Mouse (Mus musculus) left cerebral cortex, postnatal 14 days (tissue): Measurements from ENCODE around the gene 9130230L23Rik. TPM values are rescaled to one million over a fixed set of nuclear protein-coding genes. Genes with fewer than 3 reads are reported as not detected.

ENCODE experiments used
- DNase-seq, 2 experiments: peaks; one replicate each; pipeline ENCODE4 v3.0.0; 2021 to 2022; ENCODE audit warnings: low spot score in 2 of 2, mixed read lengths in 1 of 2
- intact Hi-C: fragments of 180-260 bp; cut with DNase I; formaldehyde crosslinking; loops from one replicate; pipeline ENCODE4 v1.15.1; 2025
- total RNA-seq, 2 experiments: library from RNA; stranded (reverse); gene quantifications; 2 replicates each; pipeline ENCODE4 v1.2.3; 2021

9130230L23Rik gene
- total RNA-seq, 2 experiments from 2014 or later = not detected

- intact Hi-C loops = loop anchor here (5.0 kb wide), 2 partner anchors 131 to 196 kb away; partner anchors contain the start of gene N4bp2
- peak; percentile 62 to 63 for DNase-seq
Observed at GRCm38 (mm10) chr5:65958597-65958996, 45.5 kb downstream of the 9130230L23Rik start.

GRCm38 (mm10) chr5:65956144-65957008 lies 47.7 kb downstream of the 9130230L23Rik start:
- intact Hi-C loops = loop anchor here (5.0 kb wide), 2 partner anchors 129 to 194 kb away; partner anchors contain the start of gene N4bp2

DNA sequence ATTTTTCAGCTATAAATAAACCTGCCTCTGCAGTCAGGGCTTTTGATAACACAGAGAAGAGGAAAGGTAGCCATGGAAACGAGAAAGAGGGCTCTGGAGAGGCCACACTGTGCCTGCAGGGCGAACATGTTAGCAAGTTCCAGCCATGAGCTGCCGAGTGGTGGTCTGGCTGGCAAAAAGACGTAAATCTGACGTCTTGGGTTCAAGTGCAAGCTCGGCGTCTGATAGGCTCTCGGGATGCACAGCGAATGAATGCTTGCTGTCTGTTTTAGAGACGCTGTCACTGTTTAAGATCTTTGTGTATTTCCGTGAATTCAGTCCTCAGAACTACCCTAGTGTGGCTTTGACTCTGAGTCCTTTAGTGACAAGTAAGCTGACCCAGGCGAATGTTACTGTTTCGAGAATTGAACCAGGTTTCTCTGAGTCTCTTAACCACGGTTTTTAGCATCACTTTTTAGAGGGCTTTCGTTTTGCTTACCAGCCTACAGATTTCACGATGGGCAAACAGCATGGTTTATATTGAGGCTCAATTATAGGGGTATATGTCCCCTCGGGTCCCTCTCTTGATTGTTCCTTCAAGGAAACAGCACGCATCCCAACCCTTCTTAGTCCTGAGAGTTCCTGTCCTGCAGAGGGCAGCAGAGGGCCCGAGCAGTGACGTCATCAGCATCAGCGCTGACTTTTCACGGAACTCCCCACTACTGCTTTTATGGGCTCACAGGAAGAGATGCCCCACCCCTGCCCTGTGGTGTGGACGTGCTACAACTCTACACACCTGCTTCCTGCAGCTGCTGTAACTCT lies 48.5 kb downstream of the 9130230L23Rik start:
- peak; percentile 81 to 83 for DNase-seq
- intact Hi-C loops = loop anchor here (5.0 kb wide), 2 partner anchors 128 to 193 kb away; partner anchors contain the start of gene N4bp2

More at GRCm38 (mm10) chr5:65956144-65957008, 47.7 kb downstream of the 9130230L23Rik start:
- no peak for DNase-seq

DNA sequence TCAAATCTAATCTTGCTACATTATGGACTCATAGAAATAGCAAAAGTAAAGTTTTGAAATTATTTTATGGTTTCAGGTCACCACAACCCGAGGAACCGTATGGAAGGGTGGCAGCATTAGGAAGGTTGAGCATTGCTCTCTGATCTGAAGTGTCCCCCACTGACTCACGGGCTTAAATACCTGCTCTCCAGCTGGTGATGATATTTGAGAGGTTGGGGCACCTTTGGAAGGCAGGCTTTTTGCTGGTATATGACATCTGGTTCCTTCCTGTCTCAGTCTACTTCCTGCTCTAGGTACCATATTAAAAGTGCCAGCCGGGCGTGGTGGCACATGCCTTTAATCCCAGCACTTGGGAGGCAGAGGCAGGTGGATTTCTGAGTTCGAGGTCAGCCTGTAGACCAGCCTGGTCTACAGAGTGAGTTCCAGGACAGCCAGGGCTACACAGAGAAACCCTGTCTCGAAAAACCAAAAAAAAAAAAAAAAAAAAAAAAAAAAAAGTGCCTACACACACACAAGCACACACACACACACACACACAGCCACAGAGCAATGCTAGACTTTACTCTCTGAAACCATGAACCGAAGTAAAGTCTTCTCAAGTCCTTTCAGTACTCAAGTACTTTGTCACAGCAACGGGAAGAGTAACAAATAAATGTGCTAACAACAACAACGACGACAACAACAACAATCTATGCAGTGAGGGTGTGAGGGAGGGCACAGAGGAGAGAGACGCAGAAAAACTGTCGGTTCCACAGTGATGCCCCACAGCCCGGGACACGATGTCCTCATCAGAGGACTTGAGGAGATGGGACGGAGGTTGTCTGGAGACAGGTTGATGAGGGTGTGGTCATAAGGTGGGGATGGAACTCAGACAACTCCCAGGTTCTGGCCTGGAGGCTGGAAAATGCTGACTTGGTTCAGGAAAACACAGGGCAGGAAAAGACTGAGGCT lies 49.7 kb downstream of the 9130230L23Rik start:
- intact Hi-C loops = loop anchor here (5.0 kb wide), 2 partner anchors 127 to 192 kb away; partner anchors contain the start of gene N4bp2
- no peak for DNase-seq

DNA sequence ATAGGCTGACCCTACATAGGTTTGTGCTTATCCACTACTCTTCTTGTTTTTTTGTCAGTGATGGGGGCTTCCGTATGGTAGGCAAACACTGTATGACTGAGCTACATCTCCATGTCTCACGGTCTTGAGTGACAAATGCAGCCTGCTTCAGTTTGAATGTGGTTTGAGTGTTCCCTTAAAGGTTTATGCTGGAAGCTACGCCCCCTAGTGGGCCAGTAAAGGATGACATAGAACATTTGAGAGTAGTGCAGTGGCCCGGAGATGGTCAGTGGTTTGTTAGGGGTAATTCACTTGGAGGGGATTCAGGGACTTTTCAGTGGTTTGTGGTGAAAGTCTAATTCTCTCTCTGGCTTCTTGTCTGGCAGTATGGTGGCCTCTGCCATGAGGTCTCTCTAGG lies 52.6 kb downstream of the 9130230L23Rik start:
- peak in 1 of 2 experiments; percentile 33 for DNase-seq
- intact Hi-C loops = no loop called here

DNA sequence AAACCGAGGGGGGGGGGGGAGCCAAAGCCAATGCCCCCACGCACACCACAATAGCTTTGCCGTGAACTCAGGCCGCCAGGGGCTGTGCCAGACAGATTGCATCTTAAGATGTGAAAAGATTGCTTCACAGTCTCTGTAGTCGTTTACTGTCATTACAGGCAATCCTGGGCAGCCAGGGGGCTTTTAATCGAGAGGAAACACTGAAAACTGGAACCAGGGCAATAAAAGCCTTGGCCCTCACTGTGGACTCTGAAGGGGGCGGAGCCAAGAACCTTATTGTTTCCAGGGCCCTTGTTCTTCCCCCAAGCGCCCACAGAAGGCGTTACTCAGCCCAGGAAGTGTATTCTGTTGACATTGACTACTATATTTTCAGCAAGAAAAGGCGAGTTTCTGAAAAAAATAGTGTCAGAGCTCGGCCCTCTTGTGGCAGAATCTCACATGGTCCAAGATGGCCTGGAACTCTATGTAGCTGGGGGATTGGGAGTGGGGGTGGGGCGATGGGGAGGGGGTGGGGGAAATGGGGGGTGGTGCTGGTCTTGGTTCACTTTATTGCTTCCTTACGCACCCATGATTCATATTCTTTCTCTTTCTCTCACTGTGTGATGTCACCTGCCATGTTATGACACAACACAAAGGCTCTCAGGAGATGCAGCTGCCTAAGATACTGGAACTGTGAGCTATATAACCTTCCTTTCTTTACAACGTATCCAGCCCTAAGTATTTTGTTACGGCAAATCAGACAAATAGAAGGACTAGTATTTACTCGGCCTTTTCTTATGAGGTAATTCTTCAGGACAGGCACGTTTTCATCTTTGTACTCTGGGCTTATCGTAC lies 53.2 kb downstream of the 9130230L23Rik start:
- intact Hi-C loops = no loop called here
- peak in 1 of 2 experiments; percentile 49 for DNase-seq

DNA sequence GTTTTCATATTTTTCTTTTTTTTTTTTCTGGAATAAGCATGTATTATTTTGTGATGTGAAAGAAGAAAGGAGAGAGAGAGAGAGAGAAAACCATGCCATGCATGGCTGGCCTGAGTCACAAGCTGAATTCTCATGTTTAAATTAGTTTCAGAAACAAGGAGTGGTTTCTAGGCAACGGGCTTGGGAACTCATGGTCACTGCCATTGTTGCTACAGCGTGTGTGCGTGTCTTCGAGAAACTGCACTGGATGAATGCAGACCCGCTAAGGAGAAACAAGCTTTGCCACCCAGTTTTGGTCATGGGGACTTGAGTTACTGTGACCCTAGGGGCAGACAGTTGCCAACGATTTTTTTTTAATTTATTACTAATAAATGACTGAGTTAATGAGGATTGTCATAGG lies 53.8 kb downstream of the 9130230L23Rik start:
- DNase-seq = peak; percentile 55 to 79
- intact Hi-C loops = no loop called here

DNA sequence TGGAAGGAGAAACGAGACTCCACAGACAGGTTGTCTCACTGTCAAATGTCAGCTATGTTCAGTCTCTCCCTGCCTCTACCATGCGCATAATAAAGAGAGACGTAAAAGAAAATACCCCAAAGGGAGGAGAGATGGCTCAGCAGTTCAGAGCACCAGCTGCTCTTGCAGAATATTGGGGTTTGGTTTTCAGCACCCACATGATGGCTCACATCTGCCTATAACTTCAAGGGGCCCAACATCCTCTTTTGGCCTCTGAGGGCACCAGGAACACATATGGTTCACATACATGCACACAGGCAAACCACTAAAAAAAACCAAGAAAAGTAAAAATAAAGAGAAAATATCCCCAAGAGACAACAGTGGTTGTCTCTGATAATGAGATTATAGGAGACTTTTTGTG lies 54.3 kb downstream of the 9130230L23Rik start:
- intact Hi-C loops = no loop called here
- DNase-seq = no peak

DNA sequence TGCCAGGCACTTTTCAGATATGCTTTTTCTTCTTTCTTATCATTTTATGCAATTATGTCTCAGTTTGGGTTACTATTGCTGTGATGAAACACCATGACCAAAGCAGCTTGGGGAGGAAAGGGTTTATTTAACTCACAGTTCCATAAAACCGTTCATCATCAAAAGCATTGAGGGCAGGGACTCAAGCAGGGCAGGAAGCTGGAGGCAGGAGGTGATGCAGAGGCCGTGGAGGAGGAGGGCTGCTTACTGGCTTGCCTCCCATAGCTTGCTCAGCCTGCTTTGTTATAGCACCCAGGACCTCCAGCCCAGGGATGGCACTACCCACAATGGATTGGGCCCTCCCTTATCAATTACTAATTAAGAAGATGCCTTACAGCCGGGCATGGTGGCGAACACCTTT lies 62.9 kb downstream of the 9130230L23Rik start:
- intact Hi-C loops = no loop called here
- no peak for DNase-seq

DNA sequence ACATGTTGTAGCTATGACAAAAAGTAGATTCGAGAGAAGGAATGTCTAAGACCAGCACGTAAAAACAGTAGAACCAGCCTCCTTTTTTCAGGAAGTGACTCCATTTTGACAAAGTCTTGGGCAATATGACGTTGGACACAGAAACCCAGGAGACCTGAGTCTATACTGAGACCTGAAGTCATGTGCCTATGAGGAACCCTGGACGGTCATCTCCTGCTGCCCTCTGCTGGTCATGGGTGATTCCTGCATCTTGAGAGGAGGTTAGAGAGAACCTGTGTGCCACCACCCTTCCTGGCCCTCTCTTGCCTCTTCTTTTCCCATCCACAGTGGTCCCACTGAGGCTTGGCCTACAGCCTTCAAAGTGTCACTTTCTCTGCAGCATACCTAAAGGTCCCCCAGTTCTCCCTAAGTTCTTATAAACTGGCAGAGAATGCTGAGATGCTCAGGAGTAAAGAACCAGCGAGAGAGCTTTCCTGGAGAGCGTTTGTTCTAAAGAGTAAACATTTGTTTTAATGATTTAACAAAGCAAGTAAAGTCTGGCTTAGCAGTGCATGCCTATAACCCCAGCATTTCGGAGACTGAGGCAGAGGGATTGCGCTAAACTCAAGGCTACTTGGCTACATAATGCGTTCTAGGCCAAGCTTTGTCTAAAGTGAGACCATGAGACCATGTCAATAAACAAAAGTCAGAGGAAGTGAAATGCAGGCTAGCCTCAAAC lies 65.9 kb downstream of the 9130230L23Rik start:
- DNase-seq = peak; percentile 79 to 85
- intact Hi-C loops = loop anchor here (1.0 to 2.0 kb wide), 2 partner anchors 115 to 175 kb away; partner anchors contain the start of gene N4bp2

- DNase-seq = no peak
- intact Hi-C loops = loop anchor here (2.0 kb wide), 1 partner anchor 114 kb away; no protein-coding TSS in a partner anchor
Observed at GRCm38 (mm10) chr5:65937011-65937726, 66.9 kb downstream of the 9130230L23Rik start.

DNA sequence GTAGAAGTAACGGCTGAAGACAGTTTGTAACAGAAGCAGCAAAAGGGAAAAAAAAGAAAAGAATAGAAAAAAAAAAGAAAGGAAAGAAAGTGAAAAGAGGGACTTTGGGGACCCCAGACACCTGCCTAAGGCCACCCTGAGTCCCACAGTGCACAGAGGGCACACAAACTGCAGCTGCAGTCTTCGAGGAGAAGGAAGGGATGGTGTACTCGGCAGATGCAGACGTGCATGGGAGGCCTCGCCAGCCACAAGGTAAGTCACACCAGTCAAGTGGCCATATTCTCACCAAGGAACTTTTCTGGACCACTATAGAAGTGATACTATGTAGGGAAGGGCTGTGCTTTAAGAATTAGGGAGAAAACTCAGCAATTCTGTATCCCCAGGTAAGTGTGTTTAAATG lies 69.3 kb downstream of the 9130230L23Rik start, which contains the start of gene Chrna9:
Gene Chrna9 (plus strand): TSS at position 139 of the 400 bp plus-strand sequence.
- no peak for DNase-seq
- intact Hi-C loops = no loop called here

DNA sequence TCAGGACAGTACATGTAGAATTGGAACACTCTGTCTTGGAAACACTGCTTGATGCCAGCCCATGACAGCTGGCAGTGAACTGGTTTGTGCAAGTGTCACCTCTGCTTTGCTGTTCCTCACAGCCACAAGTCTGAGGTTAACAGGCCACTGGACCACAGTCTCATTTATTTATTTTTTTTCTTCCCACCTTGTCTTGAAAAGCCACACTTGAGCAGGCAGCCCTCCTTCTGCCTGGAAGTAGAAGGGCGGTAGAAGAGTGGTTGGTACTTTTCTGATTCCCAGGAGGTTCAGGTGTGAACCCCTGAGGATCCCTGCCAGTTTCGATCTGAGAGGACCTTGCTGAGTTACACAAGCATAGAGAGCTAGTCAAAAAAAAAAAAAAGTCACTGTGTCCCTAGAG lies 70.3 kb downstream of the 9130230L23Rik start:
- no peak for DNase-seq
- intact Hi-C loops = no loop called here

DNA sequence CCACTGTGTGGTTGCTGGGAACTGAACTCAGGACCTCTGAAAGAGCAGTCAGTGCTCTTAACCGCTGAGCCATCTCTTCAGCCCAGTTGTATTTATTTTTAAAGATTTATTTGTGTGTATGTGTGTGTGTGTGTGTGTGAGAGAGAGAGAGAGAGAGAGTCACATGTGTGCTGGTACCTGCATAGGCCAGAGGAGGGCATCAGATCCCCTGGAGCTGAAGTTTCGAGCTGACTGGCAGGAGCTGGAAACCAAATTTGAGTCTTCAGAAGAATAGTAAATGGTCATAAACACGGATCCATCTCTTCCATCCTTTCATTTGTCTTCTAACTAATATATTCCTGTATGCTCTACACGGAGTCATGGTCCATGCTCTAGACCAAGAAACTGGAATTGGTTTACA lies 70.8 kb downstream of the 9130230L23Rik start:
- intact Hi-C loops = no loop called here
- no peak for DNase-seq

- no peak for DNase-seq
- intact Hi-C loops = no loop called here
Observed at GRCm38 (mm10) chr5:65930171-65930570, 73.9 kb downstream of the 9130230L23Rik start.
